Mouse (Mus musculus) erythroblast, embryonic 14.5 days (primary cell): ENCODE data around the gene Smpd3.

Source experiments
- GATA1 ChIP-seq: IDR thresholded peaks from 2 replicates; pipeline ENCODE4 v1.6.1; 2012; ENCODE audit warnings: low read length, inconsistent platforms, mixed read lengths
- TAL1 ChIP-seq: IDR thresholded peaks from 3 replicates; pipeline ENCODE4 v1.6.1; 2012; ENCODE audit warnings: low read length, inconsistent platforms, mixed read lengths

- TF ChIP-seq TAL1 (no peak), GATA1 (no peak)
Observed at GRCm38 (mm10) chr8:106289464-106289863, 48.3 kb downstream of the Smpd3 start.
